Mouse (Mus musculus) urinary bladder, adult 2 months (tissue): ENCODE results near the gene Tbc1d9. TPM values are rescaled to one million over a fixed set of nuclear protein-coding genes. Genes with fewer than 3 reads are reported as not detected.
"Not testable (repeated sequence)": the region's sequence is repeated elsewhere in the genome, so short reads cannot be mapped to it uniquely, and the experiment has no call there.

Experiments
- DNase-seq: peaks from one replicate; pipeline ENCODE4 v3.0.0; 2022; ENCODE audit warnings: low spot score
- polyA plus RNA-seq: library from polyadenylated mRNA; depleted of rRNA; stranded (reverse); fragments of >200 nt; gene quantifications from 2 replicates; pipeline ENCODE4 v1.2.3, GENCODE M21; 2012

Gene Tbc1d9
- polyA plus RNA-seq, 1 experiment = 22.0 TPM

- no peak for DNase-seq
These were observed 67.9 kb downstream of the Tbc1d9 start for GRCm38 (mm10) chr8:83233099-83233498.

GRCm38 (mm10) chr8:83239341-83239740 lies 74.2 kb downstream of the Tbc1d9 start:
- no peak for DNase-seq

- no peak for DNase-seq
These were observed 79.0 kb downstream of the Tbc1d9 start for GRCm38 (mm10) chr8:83244151-83244550.

GRCm38 (mm10) chr8:83250858-83251257 lies 85.7 kb downstream of the Tbc1d9 start:
- no peak for DNase-seq

GRCm38 (mm10) chr8:83251362-83252246 lies 86.5 kb downstream of the Tbc1d9 start:
- no peak for DNase-seq

- no peak for DNase-seq
These were observed 87.6 kb downstream of the Tbc1d9 start for GRCm38 (mm10) chr8:83252791-83253190.

GRCm38 (mm10) chr8:83257631-83258030 lies 92.5 kb downstream of the Tbc1d9 start:
- no peak for DNase-seq

GRCm38 (mm10) chr8:83260418-83261215 lies 95.5 kb downstream of the Tbc1d9 start:
- no peak for DNase-seq

GRCm38 (mm10) chr8:83271172-83271571 lies 106.0 kb downstream of the Tbc1d9 start:
- DNase-seq = no peak

- DNase-seq = no peak
These were observed 107.3 kb downstream of the Tbc1d9 start for GRCm38 (mm10) chr8:83272464-83272863.

- no peak for DNase-seq
These were observed 109.3 kb downstream of the Tbc1d9 start for GRCm38 (mm10) chr8:83274470-83274869.

GRCm38 (mm10) chr8:83278431-83278830 lies 113.3 kb downstream of the Tbc1d9 start:
- DNase-seq = no peak

- no peak for DNase-seq
These were observed 120.2 kb downstream of the Tbc1d9 start for GRCm38 (mm10) chr8:83285391-83285790.

GRCm38 (mm10) chr8:83290176-83290575 lies 125.0 kb downstream of the Tbc1d9 start, which contains the start of gene Ucp1:
TSS of gene Ucp1 (plus strand) at chr8:83290352.
- no peak for DNase-seq

- no peak for DNase-seq
These were observed 132.2 kb downstream of the Tbc1d9 start for GRCm38 (mm10) chr8:83297375-83297774.

- DNase-seq = no peak
These were observed 135.0 kb downstream of the Tbc1d9 start for GRCm38 (mm10) chr8:83300135-83300534.

- DNase-seq = no peak
These were observed 139.8 kb downstream of the Tbc1d9 start for GRCm38 (mm10) chr8:83304946-83305345.

- DNase-seq = no peak
These were observed 144.7 kb downstream of the Tbc1d9 start for GRCm38 (mm10) chr8:83309836-83310235.

- not testable (repeated sequence) for DNase-seq
These were observed 149.9 kb downstream of the Tbc1d9 start for GRCm38 (mm10) chr8:83315084-83315483.

- no peak for DNase-seq
These were observed 150.5 kb downstream of the Tbc1d9 start for GRCm38 (mm10) chr8:83315691-83316090.

- DNase-seq = no peak
These were observed 155.4 kb downstream of the Tbc1d9 start for GRCm38 (mm10) chr8:83320543-83320942.

- DNase-seq = no peak
These were observed 157.2 kb downstream of the Tbc1d9 start for GRCm38 (mm10) chr8:83322374-83322773.
